Mouse (Mus musculus): ENCODE measurements around the gene Sdk2. TPM values are rescaled to one million over a fixed set of nuclear protein-coding genes. Genes with fewer than 3 reads are reported as not detected.

Sdk2 gene
- polyA plus RNA-seq, 1 experiment from 2014 or later, result 3.6 TPM

DNA sequence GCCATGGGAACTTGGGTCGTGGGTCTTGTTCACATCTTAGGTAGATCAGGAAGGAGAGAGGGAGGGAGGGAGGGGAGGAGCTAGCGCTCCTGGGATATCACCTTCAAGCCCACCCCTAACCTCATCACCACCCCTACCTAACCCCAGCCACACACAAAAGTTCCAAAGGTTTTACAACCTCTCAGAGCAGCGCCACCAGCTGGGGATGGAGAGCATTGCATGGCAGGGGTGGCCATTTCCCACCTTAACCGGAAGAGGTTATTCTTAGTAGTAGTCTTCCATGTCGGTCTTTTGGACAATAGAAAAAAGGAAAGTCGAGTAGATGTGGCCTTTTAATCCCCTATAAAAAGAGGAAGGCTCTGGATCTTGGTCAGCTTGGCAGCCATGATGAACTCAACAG is 4.0 kb upstream of the Sdk2 start:
- DNase-seq (ENCODE audit: low spot score) (no peak), ATAC-seq (ENCODE audit: low FRiP score) (no peak)
- H3K27me3 ChIP-seq (ENCODE audit: control insufficient read depth, insufficient read depth, low read length), result no peaks in the 10 kb centered on the region
- peaks cover 3% of the 10 kb centered on the region; the same call in 1 of the 2 replicates for H3K9me3 ChIP-seq (ENCODE audit: control insufficient read depth, low read length)
- H3K4me3 ChIP-seq (replicated peaks; ENCODE audit: low read length), result no peak overlapping the region
- H3K4me2 ChIP-seq (replicated peaks), result no peak overlapping the region
- no peak overlapping the region for H3K9ac ChIP-seq
- 65% methylated on average over 6 of the region's 6 CpGs for WGBS
- H3K36me3 ChIP-seq (replicated peaks; ENCODE audit: control insufficient read depth, insufficient read depth), result no peaks in the 10 kb centered on the region
- peaks cover 11% of the 10 kb centered on the region; the same call in 1 of the 2 replicates for H3K4me1 ChIP-seq (replicated peaks; ENCODE audit: control insufficient read depth, insufficient read depth, low read length)
- no peak overlapping the region for H3K27ac ChIP-seq

DNA sequence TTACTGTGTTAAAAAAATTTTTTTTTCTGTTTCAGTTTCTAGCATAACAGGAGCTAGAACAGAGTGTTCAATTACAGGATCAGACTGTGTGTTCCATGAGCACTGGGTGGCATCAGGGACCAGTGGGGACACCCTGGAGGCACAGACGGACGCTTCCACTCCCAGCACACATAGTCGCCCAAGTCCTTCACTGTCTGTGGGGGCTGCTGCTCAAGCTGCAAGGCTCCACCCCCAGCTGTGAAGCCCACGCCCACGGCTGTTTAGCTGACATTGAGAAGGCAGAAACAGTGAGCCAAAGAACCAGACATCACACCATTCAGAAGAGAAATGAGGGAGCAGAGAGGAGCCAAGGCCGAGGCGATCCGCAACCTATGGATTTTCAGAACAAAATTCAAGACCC is 3.3 kb upstream of the Sdk2 start:
- H3K27ac ChIP-seq, result no peak overlapping the region
- no peak overlapping the region for H3K4me2 ChIP-seq (replicated peaks)
- no peak overlapping the region; the same call in 1 of the 2 replicates for H3K9ac ChIP-seq
- H3K4me3 ChIP-seq (replicated peaks; ENCODE audit: low read length), result no peak overlapping the region
- no peak for DNase-seq (ENCODE audit: low spot score)
- 71% methylated on average over 8 of the region's 8 CpGs for WGBS
- ATAC-seq (ENCODE audit: low FRiP score), result no peak
- H3K36me3 ChIP-seq (replicated peaks; ENCODE audit: control insufficient read depth, insufficient read depth), result no peaks in the 10 kb centered on the region
- H3K27me3 ChIP-seq (ENCODE audit: control insufficient read depth, insufficient read depth, low read length), result no peaks in the 10 kb centered on the region
- peaks cover 19% of the 10 kb centered on the region; the same call in 1 of the 2 replicates for H3K4me1 ChIP-seq (replicated peaks; ENCODE audit: control insufficient read depth, insufficient read depth, low read length)
- no peaks in the 10 kb centered on the region for H3K9me3 ChIP-seq (ENCODE audit: control insufficient read depth, low read length)

DNA sequence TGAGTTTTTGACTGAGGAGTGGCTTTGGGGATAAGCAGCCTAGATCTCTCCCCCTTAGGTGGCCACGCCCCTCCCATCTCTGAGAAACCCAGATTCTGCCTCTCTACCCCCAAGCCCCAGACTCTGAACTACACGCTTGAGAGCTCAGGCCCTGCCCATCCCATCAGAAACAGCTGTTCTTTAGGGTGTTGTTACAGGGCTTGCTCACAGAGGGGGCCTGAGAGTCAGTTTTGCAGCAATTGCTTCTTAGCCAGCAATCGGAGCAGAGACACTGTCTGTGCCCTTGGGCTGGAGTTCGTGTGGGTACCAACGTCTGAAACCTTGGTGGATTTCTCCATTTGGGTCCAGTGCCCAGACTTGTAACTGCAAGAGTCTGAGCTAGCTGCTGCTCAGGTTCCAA is 1.5 kb upstream of the Sdk2 start:
- DNase-seq (ENCODE audit: low spot score) (peak; percentile 73), ATAC-seq (ENCODE audit: low FRiP score) (0 out of 2 replicates have a peak, but pooled peaks have one; percentile 28)
- H3K27me3 ChIP-seq (ENCODE audit: control insufficient read depth, insufficient read depth, low read length), result no peaks in the 10 kb centered on the region
- no peak overlapping the region for H3K4me3 ChIP-seq (replicated peaks; ENCODE audit: low read length)
- 0 out of 2 replicates have a peak overlapping the region, but pooled peaks have one; percentile 2 for H3K4me2 ChIP-seq (replicated peaks)
- WGBS, result 0% methylated on average over 5 of the region's 5 CpGs
- H3K4me1 ChIP-seq (replicated peaks; ENCODE audit: control insufficient read depth, insufficient read depth, low read length), result peaks cover 28% of the 10 kb centered on the region
- no peak overlapping the region for H3K9ac ChIP-seq
- no peaks in the 10 kb centered on the region for H3K36me3 ChIP-seq (replicated peaks; ENCODE audit: control insufficient read depth, insufficient read depth)
- peak overlapping the region; percentile 51; the same call in 1 of the 2 replicates for H3K27ac ChIP-seq
- H3K9me3 ChIP-seq (ENCODE audit: control insufficient read depth, low read length), result no peaks in the 10 kb centered on the region

DNA sequence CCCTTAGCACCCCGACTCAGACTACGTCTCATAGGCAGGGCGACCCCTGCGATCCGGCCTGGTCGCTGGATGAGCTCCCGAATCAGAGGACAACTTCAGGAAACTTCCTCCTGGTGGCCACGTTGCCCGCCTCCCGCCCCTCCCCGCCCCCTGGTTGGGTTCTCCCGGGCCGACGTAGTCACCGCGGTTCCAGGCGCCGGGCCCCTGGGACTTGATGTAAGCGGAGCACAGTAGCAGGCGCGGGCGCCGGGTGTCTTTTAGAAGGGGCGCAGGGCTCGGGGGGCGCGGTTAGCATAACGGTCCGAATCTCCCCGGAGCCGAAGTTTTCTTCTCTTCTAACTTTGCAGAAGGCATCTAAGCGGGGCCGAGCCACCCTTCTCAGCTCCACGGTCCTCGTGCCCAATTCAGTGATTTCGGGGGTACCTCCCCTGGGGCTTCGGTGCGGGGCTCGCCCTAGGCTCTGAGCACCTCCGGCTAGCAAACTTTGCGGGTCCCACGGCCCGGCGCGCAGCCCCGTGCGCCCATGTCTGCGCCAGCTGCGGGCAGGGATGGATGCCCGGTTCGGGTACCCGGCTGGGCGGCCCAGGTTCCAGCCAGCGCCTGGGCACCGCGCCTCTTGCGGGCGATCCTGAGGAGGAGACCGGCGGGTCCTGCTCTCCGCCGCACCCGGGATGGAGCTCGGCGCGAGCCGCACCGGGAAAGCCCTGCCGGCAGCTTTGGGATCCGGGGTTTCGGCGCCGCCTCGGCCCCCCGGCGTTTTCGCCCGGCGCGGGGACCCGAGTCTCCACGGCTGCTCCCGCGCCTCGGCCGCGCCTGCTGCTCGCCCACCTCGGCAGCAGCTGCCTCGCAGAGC is 522 bp downstream of the Sdk2 start:
- under 1% methylated on average over 76 of the region's 90 CpGs for WGBS
- peak overlapping the region; percentile 74 for H3K9ac ChIP-seq
- ATAC-seq (ENCODE audit: low FRiP score), result peak; percentile 29; the same call in 1 of the 2 replicates
- peaks cover 49% of the 10 kb centered on the region for H3K4me1 ChIP-seq (replicated peaks; ENCODE audit: control insufficient read depth, insufficient read depth, low read length)
- H3K4me2 ChIP-seq (replicated peaks), result peak overlapping the region; percentile 89
- peak overlapping the region; percentile 86 for H3K27ac ChIP-seq
- no peaks in the 10 kb centered on the region for H3K9me3 ChIP-seq (ENCODE audit: control insufficient read depth, low read length)
- peak overlapping the region; percentile 64 for H3K4me3 ChIP-seq (replicated peaks; ENCODE audit: low read length)
- no peaks in the 10 kb centered on the region for H3K27me3 ChIP-seq (ENCODE audit: control insufficient read depth, insufficient read depth, low read length)
- no peak for DNase-seq (ENCODE audit: low spot score)
- no peaks in the 10 kb centered on the region for H3K36me3 ChIP-seq (replicated peaks; ENCODE audit: control insufficient read depth, insufficient read depth)

DNA sequence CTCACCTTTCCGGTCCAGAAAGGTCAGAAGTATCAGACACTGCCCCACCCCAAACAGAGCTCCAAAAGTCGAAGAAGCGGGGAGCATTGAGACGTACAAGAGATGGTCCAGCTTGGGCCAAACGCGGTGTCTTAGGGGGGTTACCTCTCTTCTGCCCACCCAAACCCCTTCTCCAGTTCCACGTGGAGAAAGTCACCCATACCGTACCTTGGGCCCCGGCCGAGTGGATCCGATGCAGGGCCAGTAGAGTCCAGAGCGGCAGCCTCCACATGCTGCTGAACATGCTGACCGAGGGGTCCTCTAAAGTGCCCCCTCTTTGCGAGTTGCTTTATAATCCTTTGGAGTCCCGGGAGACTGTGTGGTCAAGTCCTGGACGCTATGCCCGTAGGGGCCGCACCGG is 1.2 kb downstream of the Sdk2 start:
- H3K9ac ChIP-seq, result peak overlapping the region; percentile 74
- ATAC-seq (ENCODE audit: low FRiP score) (no peak), DNase-seq (ENCODE audit: low spot score) (no peak)
- peak overlapping the region; percentile 89 for H3K4me2 ChIP-seq (replicated peaks)
- no peaks in the 10 kb centered on the region for H3K27me3 ChIP-seq (ENCODE audit: control insufficient read depth, insufficient read depth, low read length)
- peaks cover 53% of the 10 kb centered on the region for H3K4me1 ChIP-seq (replicated peaks; ENCODE audit: control insufficient read depth, insufficient read depth, low read length)
- no peaks in the 10 kb centered on the region for H3K36me3 ChIP-seq (replicated peaks; ENCODE audit: control insufficient read depth, insufficient read depth)
- no peak overlapping the region for H3K27ac ChIP-seq
- H3K9me3 ChIP-seq (ENCODE audit: control insufficient read depth, low read length), result no peaks in the 10 kb centered on the region
- 1% methylated on average over 19 of the region's 19 CpGs for WGBS
- H3K4me3 ChIP-seq (replicated peaks; ENCODE audit: low read length), result peak overlapping the region; percentile 64

DNA sequence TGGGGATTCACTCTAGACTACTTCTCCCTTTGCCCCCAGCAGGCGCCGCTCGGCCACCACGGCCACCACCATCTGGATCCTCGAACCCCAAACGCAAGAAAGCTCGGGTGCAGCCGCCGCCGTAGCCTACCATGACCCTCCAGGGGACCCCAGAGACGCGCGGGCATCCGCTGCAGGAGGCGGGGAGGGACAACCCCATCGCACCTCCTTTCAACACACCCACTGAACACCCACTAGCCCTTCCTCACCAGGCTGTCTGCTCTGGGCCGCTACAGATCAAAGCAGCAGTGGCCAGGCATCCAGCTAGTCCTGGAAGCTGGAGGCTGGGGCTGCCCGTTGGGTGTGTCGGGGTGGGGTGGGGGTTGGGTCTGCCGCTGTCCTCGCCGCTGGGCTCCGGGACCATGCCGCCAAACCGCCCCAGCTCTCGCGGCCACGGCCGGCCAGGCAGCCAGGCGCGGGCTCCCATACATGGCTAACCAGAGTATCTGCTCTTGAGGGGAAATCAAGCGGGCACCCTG is 1.9 kb downstream of the Sdk2 start:
- Histone ChIP-seq H3K4me1 (replicated peaks; ENCODE audit: control insufficient read depth, insufficient read depth, low read length) (peaks cover 53% of the 10 kb centered on the region), H3K9me3 (ENCODE audit: control insufficient read depth, low read length) (no peaks in the 10 kb centered on the region), H3K9ac (peak overlapping the region; percentile 74), H3K4me3 (replicated peaks; ENCODE audit: low read length) (peak overlapping the region; percentile 64), H3K4me2 (replicated peaks) (peak overlapping the region; percentile 89), H3K27ac (no peak overlapping the region), H3K27me3 (ENCODE audit: control insufficient read depth, insufficient read depth, low read length) (no peaks in the 10 kb centered on the region), H3K36me3 (replicated peaks; ENCODE audit: control insufficient read depth, insufficient read depth) (no peaks in the 10 kb centered on the region)
- no peak; the same call in 1 of the 2 replicates for ATAC-seq (ENCODE audit: low FRiP score)
- WGBS, result 0% methylated on average over 32 of the region's 32 CpGs
- DNase-seq (ENCODE audit: low spot score), result no peak

DNA sequence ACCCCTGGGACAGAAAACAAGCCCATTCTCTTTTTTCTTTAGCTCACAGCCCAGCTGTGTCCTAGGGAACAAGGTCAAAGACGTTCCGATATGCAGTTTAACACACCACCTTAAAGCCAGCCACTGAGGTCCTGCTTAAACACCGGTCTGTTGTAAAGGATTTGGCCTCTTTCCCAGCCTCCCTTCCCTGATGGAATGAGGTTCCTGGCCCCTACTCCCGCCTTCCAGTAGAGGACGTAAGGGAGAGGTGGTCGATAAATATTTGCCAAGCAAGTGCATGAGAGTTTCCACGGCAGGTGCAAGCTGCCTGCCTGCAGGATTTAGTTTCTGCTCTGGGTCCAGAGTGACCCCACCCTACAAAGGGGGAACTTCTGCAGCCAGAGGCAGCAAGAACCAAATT is 4.9 kb downstream of the Sdk2 start:
- no peak overlapping the region for H3K4me3 ChIP-seq (replicated peaks; ENCODE audit: low read length)
- WGBS, result 52% methylated on average over 7 of the region's 7 CpGs
- H3K9me3 ChIP-seq (ENCODE audit: control insufficient read depth, low read length), result no peaks in the 10 kb centered on the region
- peak overlapping the region; percentile 89 for H3K4me2 ChIP-seq (replicated peaks)
- H3K9ac ChIP-seq, result no peak overlapping the region
- no peak for DNase-seq (ENCODE audit: low spot score)
- peaks cover 44% of the 10 kb centered on the region for H3K4me1 ChIP-seq (replicated peaks; ENCODE audit: control insufficient read depth, insufficient read depth, low read length)
- H3K27me3 ChIP-seq (ENCODE audit: control insufficient read depth, insufficient read depth, low read length), result no peaks in the 10 kb centered on the region
- no peaks in the 10 kb centered on the region for H3K36me3 ChIP-seq (replicated peaks; ENCODE audit: control insufficient read depth, insufficient read depth)
- no peak overlapping the region for H3K27ac ChIP-seq
- no peak for ATAC-seq (ENCODE audit: low FRiP score)

DNA sequence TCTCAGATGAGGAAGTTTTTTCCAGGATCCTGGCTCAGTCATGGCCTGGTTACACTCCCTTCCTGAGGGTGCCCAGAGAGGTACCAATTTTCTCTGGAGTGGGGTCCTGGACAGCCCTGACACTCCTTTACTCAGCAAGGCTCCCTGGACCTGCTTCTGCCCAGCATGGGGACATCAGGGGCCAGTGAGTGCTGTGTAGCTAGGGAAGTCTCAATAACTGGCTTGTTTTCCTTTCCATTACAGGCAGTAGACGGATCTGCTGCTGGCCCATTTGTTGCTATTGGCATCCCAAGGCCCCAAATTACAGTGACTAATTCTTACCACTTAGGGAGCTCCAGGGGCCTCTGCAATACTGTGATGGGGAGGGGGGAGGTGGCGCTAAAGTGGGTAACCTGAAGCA is 5.6 kb downstream of the Sdk2 start:
- no peak overlapping the region for H3K9ac ChIP-seq
- no peak for DNase-seq (ENCODE audit: low spot score)
- no peak overlapping the region for H3K27ac ChIP-seq
- WGBS, result 54% methylated on average over 2 of the region's 2 CpGs
- peaks cover 44% of the 10 kb centered on the region for H3K4me1 ChIP-seq (replicated peaks; ENCODE audit: control insufficient read depth, insufficient read depth, low read length)
- H3K4me3 ChIP-seq (replicated peaks; ENCODE audit: low read length), result no peak overlapping the region
- H3K27me3 ChIP-seq (ENCODE audit: control insufficient read depth, insufficient read depth, low read length), result no peaks in the 10 kb centered on the region
- no peak for ATAC-seq (ENCODE audit: low FRiP score)
- no peaks in the 10 kb centered on the region for H3K9me3 ChIP-seq (ENCODE audit: control insufficient read depth, low read length)
- peak overlapping the region; percentile 89 for H3K4me2 ChIP-seq (replicated peaks)
- H3K36me3 ChIP-seq (replicated peaks; ENCODE audit: control insufficient read depth, insufficient read depth), result no peaks in the 10 kb centered on the region

DNA sequence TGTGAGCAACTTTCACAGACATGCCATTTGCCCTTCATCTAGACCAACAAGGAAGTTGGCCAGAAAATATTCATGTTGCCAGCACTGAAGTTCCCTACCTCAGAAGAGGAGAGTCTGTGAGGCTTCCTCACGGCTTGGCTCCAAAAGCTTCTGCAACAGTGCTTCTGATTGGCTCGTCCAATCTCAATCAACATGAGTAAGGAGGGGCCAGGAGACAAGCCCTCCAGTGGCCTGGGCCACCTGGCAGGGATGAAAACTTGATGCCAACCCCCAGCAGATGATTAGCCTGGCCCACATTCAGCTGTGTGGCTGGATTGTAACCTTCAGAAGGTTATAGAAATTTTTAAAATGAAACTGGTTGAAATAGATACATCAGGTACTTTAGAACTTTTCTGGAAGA is 10.5 kb downstream of the Sdk2 start:
- no peak for ATAC-seq (ENCODE audit: low FRiP score)
- Histone ChIP-seq H3K4me2 (replicated peaks) (no peak overlapping the region), H3K9ac (no peak overlapping the region), H3K9me3 (ENCODE audit: control insufficient read depth, low read length) (no peaks in the 10 kb centered on the region), H3K36me3 (replicated peaks; ENCODE audit: control insufficient read depth, insufficient read depth) (no peaks in the 10 kb centered on the region), H3K27ac (no peak overlapping the region), H3K27me3 (ENCODE audit: control insufficient read depth, insufficient read depth, low read length) (no peaks in the 10 kb centered on the region), H3K4me1 (replicated peaks; ENCODE audit: control insufficient read depth, insufficient read depth, low read length) (peaks cover 17% of the 10 kb centered on the region), H3K4me3 (replicated peaks; ENCODE audit: low read length) (no peak overlapping the region)
- DNase-seq (ENCODE audit: low spot score), result no peak
- 55% methylated on average over 2 of the region's 2 CpGs for WGBS
